Mouse (Mus musculus): ENCODE measurements around the gene Bcl9l. TPM values are rescaled to one million over a fixed set of nuclear protein-coding genes. Genes with fewer than 3 reads are reported as not detected.

The Bcl9l gene
- polyA plus RNA-seq, 1 experiment from 2014 or later = 7.7 TPM

DNA sequence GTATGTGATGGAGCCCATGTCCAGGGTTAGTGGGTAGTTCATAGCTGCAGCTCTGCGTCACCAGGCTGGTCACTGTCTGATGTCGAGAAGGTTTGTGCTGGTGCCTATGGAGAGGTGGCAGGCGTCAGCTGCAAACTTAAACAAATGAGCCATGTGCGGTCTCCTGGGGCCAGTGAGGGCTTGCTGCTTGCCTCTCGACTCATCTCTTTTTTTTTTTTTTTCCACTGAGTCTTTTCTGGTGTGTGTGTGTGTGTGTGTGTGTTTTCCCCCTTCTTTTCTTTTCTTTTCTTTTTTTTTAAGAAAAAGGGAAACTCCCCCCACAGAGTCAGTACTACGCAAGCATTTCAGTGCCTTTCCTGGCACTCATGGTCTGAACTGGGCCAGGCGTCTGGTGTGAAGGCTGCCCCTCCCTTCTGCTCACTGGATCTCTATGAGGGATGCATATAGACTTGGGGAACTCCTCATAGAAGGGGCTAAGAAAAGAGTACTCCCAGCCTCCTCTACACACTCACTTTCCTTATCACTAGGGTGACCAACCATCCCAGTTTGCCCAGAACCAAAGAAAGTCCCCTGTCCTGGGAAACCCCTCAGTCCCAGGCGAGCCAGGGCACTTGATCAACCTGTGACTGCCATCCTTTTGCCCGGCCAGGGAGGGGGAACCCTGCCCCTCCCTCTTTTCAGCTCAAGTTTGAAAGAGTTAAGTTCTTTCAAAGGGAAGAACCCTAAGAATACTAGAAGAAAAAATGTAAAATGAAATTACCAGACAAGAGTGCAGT is 43.9 kb downstream of the Bcl9l start:
- Histone ChIP-seq H3K36me3 (replicated peaks) (no peaks in the 10 kb centered on the region), H3K4me1 (no peaks in the 10 kb centered on the region), H3K27me3 (replicated peaks; ENCODE audit: low read depth, poor library complexity, severe bottlenecking) (no peaks in the 10 kb centered on the region), H3K4me3 (no peak overlapping the region), H3K27ac (replicated peaks) (no peak overlapping the region), H3K9me3 (no peaks in the 10 kb centered on the region)
- DNase-seq (ENCODE audit: low spot score) = no peak
- WGBS = 76% methylated on average over 9 of the region's 9 CpGs

DNA sequence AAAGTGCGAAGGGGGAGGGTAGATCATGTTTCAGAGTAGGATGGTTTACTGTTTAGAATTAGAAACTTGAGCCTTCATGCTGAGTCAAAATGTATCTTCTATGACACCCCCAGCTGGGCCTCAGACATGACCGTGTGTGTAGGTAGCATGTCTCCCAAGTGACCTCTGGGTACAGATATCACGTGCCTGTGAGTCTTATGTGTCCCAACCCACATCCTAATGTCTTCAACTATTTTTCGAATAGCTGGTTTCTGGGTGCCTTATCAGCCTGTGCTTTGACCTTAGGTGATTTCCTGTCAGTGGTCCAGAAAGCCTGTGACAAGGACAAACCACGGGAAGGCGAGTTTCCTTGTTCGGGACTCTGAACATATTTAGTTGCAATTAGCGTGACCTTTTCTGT is 45.7 kb downstream of the Bcl9l start:
- no peak for DNase-seq (ENCODE audit: low spot score)
- WGBS = 82% methylated on average over 8 of the region's 8 CpGs

DNA sequence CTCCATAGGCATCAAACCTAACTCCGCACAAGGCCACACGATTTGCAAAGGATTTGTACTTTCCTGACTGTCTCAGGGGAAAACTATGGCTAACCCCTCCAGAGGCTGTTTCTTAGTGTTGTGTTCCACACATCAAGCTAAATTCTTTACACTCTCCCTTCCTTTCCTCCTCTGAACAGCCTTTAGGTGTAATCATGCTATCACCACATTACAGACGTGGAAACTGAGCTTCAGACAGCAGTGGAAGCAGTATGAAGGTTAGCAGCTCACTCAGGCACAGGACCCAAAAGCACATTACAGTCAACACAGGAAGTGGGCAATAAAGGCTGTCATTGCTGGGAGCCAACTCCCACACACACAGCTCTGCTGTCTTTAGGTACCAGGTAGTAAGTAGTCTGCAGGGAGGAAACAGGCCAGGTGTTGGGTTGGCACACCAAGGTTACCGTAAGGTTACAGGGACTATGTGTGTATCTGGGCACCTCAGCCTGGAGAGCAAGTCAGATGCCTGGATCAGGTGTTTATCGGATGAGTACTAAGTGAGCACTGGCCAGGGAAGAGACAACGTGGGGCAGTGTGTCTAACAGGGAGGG is 50.5 kb downstream of the Bcl9l start:
- WGBS = 84% methylated on average over 6 of the region's 6 CpGs
- no peak for DNase-seq (ENCODE audit: low spot score)

More for the DNA sequence above, 45.7 kb downstream of the Bcl9l start:
- Histone ChIP-seq H3K36me3 (replicated peaks) (no peaks in the 10 kb centered on the region), H3K27ac (replicated peaks) (no peak overlapping the region), H3K4me3 (no peak overlapping the region), H3K4me1 (0 out of 2 replicates have a peak, but pooled peaks cover 4% of the 10 kb centered on the region), H3K27me3 (replicated peaks; ENCODE audit: low read depth, poor library complexity, severe bottlenecking) (no peaks in the 10 kb centered on the region), H3K9me3 (no peaks in the 10 kb centered on the region)

DNA sequence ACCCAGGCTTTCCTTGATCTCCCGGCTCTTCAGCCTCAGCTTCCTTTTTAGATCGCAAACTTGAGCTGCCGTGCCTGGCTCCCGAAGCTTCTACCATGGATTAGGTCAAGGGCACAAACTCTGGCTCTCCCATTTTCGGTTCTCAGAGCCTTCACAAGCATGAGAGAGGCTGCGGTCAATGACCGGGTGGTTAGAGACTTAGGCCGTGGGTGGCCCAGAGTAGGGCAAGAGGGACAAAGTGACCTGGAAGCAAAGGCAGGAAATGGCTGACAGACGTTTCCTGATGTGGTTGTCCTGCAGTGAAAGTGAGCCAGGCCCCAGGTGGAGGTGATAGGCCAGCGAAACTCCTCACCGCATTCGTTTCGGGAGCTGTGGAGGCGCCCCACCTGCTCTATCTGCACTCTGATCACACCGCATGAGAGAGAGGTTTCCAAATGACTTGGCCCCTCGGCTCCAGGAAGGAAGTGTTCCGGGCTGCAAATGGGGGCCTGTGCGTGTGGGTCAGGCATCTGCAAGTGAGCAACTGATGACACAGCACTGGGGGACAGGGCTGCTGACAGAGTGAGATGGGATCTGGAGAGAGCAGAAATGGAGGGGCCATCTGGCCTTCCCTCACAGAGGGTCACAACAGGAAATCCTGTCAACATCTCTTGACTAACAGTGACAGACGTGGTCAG is 55.1 kb downstream of the Bcl9l start:
- DNase-seq (ENCODE audit: low spot score) = no peak
- WGBS = 69% methylated on average over 19 of the region's 19 CpGs
- Histone ChIP-seq H3K36me3 (replicated peaks) (no peaks in the 10 kb centered on the region), H3K9me3 (no peaks in the 10 kb centered on the region), H3K4me3 (no peak overlapping the region), H3K27me3 (replicated peaks; ENCODE audit: low read depth, poor library complexity, severe bottlenecking) (no peaks in the 10 kb centered on the region), H3K27ac (replicated peaks) (peak overlapping the region; percentile 44; the same call in 1 of the 2 replicates), H3K4me1 (peaks cover 25% of the 10 kb centered on the region)

More for the DNA sequence above, 50.5 kb downstream of the Bcl9l start:
- Histone ChIP-seq H3K4me3 (no peak overlapping the region), H3K4me1 (peaks cover 13% of the 10 kb centered on the region), H3K9me3 (no peaks in the 10 kb centered on the region), H3K27me3 (replicated peaks; ENCODE audit: low read depth, poor library complexity, severe bottlenecking) (no peaks in the 10 kb centered on the region), H3K36me3 (replicated peaks) (no peaks in the 10 kb centered on the region), H3K27ac (replicated peaks) (no peak overlapping the region)

DNA sequence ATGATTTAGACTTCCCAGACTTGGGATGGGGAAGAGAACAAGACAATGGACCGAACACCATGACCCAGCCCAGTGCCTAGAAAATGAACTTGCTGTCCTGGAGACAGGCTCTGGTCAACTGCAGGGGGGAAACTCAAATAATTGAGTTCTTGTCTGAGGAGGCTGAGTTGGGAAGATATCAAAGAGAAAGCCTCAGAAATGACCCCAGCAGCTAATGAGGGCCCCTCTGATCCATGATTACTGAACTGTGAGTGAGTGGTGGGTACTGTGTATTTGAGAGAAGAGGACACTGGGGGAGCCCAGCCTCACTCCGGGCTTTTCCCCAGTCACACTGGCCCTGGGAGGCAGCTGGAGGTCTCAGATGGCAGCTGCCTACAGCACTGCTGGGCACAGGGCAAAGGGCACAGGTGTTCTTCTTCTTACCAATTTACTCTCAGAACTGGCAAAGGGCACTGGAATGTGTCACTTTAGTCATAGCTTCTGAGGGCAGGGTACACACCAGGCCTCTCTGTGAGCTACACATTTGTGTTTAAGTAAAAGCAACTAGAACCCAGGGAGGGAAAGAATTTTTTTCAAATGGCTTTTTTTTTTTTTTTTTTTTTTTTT is 57.3 kb downstream of the Bcl9l start:
- DNase-seq (ENCODE audit: low spot score) = peak; percentile 26
- H3K27ac ChIP-seq (replicated peaks) = no peak overlapping the region
- WGBS = 61% methylated on average over 2 of the region's 2 CpGs

DNA sequence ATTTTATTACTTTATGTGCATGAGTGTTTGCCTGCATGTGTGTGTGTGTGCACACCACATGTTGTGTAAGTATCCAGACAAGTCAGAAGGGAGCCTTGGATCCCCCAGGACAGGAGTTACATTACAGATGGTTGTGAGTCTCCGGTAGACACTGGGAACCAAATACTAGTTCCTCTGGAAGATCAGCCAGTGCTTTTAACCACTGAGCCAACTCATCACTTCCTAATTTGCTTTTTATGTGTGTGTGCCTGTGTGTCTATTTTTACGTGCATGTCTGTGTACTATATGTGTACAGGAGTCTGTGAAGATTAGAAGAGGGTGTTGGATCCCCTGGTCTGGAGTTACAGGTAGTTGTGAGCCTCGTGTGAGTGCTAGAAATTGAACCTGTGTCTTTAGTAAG is 58.1 kb downstream of the Bcl9l start:
- DNase-seq (ENCODE audit: low spot score) = no peak
- peaks cover 25% of the 10 kb centered on the region for H3K4me1 ChIP-seq
- H3K27ac ChIP-seq (replicated peaks) = no peak overlapping the region
- no peak overlapping the region for H3K4me3 ChIP-seq
- no peaks in the 10 kb centered on the region for H3K36me3 ChIP-seq (replicated peaks)
- 86% methylated on average over 3 of the region's 3 CpGs for whole genome bisulfite sequencing
- no peaks in the 10 kb centered on the region for H3K9me3 ChIP-seq
- no peaks in the 10 kb centered on the region for H3K27me3 ChIP-seq (replicated peaks; ENCODE audit: low read depth, poor library complexity, severe bottlenecking)

More for the DNA sequence above, 57.3 kb downstream of the Bcl9l start:
- Histone ChIP-seq H3K36me3 (replicated peaks) (no peaks in the 10 kb centered on the region), H3K4me1 (peaks cover 23% of the 10 kb centered on the region), H3K9me3 (no peaks in the 10 kb centered on the region), H3K4me3 (no peak overlapping the region), H3K27me3 (replicated peaks; ENCODE audit: low read depth, poor library complexity, severe bottlenecking) (no peaks in the 10 kb centered on the region)

DNA sequence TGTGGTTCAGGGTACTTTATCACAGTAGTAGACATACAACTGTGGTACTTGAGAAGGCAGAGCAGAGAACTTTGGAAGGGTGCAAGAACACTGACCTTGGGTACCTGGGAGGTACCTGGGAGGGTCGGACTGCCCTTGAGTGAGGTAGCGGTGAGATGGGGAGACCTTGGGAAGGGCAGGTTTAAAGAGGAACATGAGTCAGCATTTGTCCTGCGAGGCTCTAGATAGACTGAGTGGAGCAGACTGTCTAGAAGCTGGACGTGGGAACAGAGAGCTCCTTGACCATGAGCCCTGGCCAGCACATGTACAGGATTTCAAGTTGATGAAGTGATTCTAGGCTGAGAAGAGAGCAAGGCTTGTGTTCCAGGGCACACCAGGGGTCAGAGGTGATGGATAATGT is 59.7 kb downstream of the Bcl9l start:
- peaks cover 23% of the 10 kb centered on the region for H3K4me1 ChIP-seq
- WGBS = 85% methylated on average over 4 of the region's 4 CpGs
- no peaks in the 10 kb centered on the region for H3K36me3 ChIP-seq (replicated peaks)
- H3K9me3 ChIP-seq = no peaks in the 10 kb centered on the region
- no peak overlapping the region for H3K4me3 ChIP-seq
- H3K27me3 ChIP-seq (replicated peaks; ENCODE audit: low read depth, poor library complexity, severe bottlenecking) = no peaks in the 10 kb centered on the region
- no peak overlapping the region for H3K27ac ChIP-seq (replicated peaks)
- DNase-seq (ENCODE audit: low spot score) = no peak

DNA sequence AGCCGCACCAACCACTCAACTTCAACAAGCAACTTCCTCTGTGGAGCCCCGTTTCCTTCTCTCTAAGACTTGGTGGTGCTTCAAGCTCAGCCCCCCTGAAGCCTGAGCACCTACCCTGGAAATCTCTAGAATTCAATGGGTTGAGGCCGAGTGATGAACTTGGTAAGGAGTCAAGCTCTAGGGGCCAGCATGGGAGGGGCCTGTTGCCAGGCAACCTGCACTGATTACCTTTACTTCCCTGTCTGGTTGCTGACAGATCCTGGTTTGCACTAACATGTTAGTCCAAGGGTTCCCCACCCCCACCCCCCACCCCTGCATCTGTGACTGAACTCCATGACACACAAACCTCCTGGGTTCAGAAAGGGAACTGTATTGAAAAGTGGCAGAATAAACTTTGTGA is 62.4 kb downstream of the Bcl9l start:
- no peak for DNase-seq (ENCODE audit: low spot score)
- Histone ChIP-seq H3K9me3 (no peaks in the 10 kb centered on the region), H3K4me3 (no peak overlapping the region), H3K36me3 (replicated peaks) (no peaks in the 10 kb centered on the region), H3K27me3 (replicated peaks; ENCODE audit: low read depth, poor library complexity, severe bottlenecking) (no peaks in the 10 kb centered on the region), H3K4me1 (peaks cover 5% of the 10 kb centered on the region), H3K27ac (replicated peaks) (no peak overlapping the region)
- 81% methylated on average over 3 of the region's 3 CpGs for WGBS

DNA sequence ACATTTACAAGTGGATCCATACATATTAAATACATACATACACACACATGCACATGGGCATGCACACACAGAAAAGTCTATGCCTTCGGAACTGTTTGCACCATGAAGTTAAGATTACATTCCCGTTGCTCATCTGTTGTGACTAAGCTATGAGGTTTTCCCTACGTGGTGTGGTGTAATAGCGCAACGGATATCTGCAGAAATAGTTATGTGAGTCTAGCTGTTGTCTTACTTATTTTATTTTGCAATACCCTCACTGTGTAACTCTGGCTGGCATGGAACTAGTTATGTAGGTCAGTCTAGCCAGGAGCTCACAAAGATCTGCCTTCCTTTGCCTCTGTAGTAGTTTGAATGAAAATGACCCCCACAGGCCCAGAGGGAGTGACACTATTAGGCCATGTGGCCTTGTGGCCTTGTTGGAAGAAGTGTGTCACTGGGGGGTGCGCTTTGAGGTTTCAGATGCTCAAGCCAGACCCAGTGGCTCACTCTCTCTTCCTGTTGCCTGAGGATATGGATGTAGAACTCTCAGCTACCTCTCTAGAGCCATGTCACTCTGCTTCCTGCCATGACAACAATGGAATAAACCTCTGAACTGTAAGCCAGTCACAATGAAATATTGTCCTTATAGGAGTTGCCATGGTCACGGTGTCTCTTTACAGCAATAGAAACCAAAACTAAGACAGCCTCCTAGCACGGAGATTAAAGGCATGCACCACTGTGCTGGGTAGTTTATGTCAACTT is 66.0 kb downstream of the Bcl9l start:
- H3K27ac ChIP-seq (replicated peaks) = no peak overlapping the region
- DNase-seq (ENCODE audit: low spot score) = no peak
- WGBS = 90% methylated on average over 8 of the region's 8 CpGs
- no peaks in the 10 kb centered on the region for H3K27me3 ChIP-seq (replicated peaks; ENCODE audit: low read depth, poor library complexity, severe bottlenecking)
- H3K9me3 ChIP-seq = no peaks in the 10 kb centered on the region
- no peak overlapping the region for H3K4me3 ChIP-seq
- H3K36me3 ChIP-seq (replicated peaks) = no peaks in the 10 kb centered on the region
- peaks cover 4% of the 10 kb centered on the region; the same call in 1 of the 2 replicates for H3K4me1 ChIP-seq

DNA sequence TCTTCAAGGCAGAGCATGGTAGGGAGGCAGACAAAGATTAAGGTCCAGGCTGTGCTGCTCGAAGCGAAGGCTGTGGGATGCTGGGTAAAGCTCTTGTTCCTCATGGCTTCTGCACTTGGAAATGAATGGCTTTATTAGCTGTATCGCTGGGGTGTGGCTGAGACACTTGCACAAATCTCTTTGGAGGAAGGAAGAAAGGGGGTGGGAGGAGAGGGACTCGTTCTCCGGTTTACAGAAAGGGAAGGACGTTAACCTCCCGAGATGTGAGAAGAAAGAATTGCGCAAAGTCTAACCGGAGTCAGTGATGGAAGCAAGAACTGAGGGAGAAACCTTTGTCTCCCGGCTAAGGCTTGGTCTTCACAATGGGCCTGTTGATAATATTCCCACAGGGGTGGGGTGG is 68.5 kb downstream of the Bcl9l start:
- DNase-seq (ENCODE audit: low spot score) = no peak
- no peaks in the 10 kb centered on the region for H3K36me3 ChIP-seq (replicated peaks)
- 90% methylated on average over 10 of the region's 10 CpGs for WGBS

DNA sequence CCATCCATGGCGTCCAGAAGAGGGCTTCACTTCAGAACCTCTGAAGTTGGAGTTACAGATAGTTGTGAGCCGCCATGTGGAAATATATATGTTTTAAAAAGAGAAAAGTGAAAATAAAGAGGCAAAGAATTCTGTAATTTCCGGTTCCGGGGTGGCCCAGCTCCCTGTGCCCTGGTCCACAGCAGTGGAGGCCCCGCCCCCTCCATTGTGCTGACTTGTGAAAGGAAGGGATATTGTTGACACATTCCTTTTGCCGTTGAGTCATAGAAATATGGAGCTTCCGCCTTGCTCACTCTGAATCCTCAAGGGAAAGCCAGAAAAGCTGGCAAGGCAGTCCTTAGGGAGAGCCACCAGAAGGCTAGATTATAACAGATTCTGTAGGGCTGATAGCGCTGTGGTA is 69.5 kb downstream of the Bcl9l start:
- Histone ChIP-seq H3K4me3 (no peak overlapping the region), H3K4me1 (no peaks in the 10 kb centered on the region), H3K9me3 (no peaks in the 10 kb centered on the region), H3K27me3 (replicated peaks; ENCODE audit: low read depth, poor library complexity, severe bottlenecking) (no peaks in the 10 kb centered on the region), H3K27ac (replicated peaks) (no peak overlapping the region), H3K36me3 (replicated peaks) (no peaks in the 10 kb centered on the region)
- WGBS = 83% methylated on average over 8 of the region's 8 CpGs
- no peak for DNase-seq (ENCODE audit: low spot score)

More for the DNA sequence above, 68.5 kb downstream of the Bcl9l start:
- H3K4me3 ChIP-seq = no peak overlapping the region
- no peaks in the 10 kb centered on the region for H3K27me3 ChIP-seq (replicated peaks; ENCODE audit: low read depth, poor library complexity, severe bottlenecking)
- no peaks in the 10 kb centered on the region for H3K9me3 ChIP-seq
- H3K4me1 ChIP-seq = no peaks in the 10 kb centered on the region
- H3K27ac ChIP-seq (replicated peaks) = no peak overlapping the region
